Comparison of ENCODE assay signal across 22 mouse cellular contexts in the genomic region with DNA sequence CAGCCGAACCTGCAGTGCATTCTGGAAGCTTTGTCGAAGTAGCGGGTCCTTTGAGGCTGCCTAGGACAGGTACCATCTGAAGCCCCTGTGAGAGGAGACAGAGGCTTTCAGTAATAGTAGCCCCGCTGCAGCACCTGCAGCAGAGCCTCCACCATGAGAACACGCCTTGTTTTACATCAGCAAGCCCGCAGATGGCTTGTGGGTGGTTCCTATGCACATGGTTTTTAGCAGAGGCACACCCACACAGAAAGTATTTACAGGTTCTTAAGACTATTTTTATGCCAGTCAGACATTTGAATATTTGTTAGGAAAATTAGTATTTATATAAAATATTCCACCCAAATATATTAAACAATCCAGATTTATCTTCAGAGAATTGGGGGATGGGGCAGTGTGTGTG. TPM values are rescaled to one million over a fixed set of nuclear protein-coding genes. Genes with fewer than 3 reads are reported as not detected.
A peak's percentile ranks its signal among the peaks of the same experiment; 100 is the strongest.
DNase-seq lines count a peak whose midpoint lies in the region; ATAC-seq lines count a peak whose summit lies in the region.
"Had no signal": no experiment of that assay in that cellular context is flagged by ENCODE, and none has a peak within 500 bp of the region (broad histone marks: within the 10 kb centered on the region; RNA-seq: fewer than 3 reads in every experiment).

No protein-coding gene starts in this region.

- H3K4me2 ChIP-seq in hindbrain, embryonic 12.5 days (replicated peaks), result no peak overlapping the region
- H3K4me2 ChIP-seq in kidney, embryonic 16.5 days (replicated peaks; ENCODE audit: low read depth, low read length), result no peak overlapping the region
- H3K4me2 ChIP-seq: heart, embryonic 12.5 days; limb, embryonic 12.5 days; liver, embryonic 13.5 days; midbrain, embryonic 13.5 days had no signal

- no peak overlapping the region for H3K4me3 ChIP-seq in hindbrain, embryonic 12.5 days
- H3K4me3 ChIP-seq in kidney, embryonic 16.5 days (ENCODE audit: low read length), result no peak overlapping the region
- H3K4me3 ChIP-seq: heart, embryonic 12.5 days; limb, embryonic 12.5 days; liver, embryonic 13.5 days; midbrain, embryonic 13.5 days had no signal

- no peak overlapping the region for H3K9ac ChIP-seq in hindbrain, embryonic 12.5 days
- no peak overlapping the region for H3K9ac ChIP-seq in kidney, embryonic 16.5 days (replicated peaks; ENCODE audit: low read length)
- H3K9ac ChIP-seq: forebrain, postnatal 0 days; heart, embryonic 12.5 days; limb, embryonic 12.5 days; liver, embryonic 13.5 days; midbrain, embryonic 13.5 days had no signal

- no peaks in the 10 kb centered on the region for H3K9me3 ChIP-seq in hindbrain, embryonic 12.5 days (replicated peaks)
- no peaks in the 10 kb centered on the region for H3K9me3 ChIP-seq in kidney, embryonic 16.5 days (ENCODE audit: low read length)
- H3K9me3 ChIP-seq: heart, embryonic 12.5 days; limb, embryonic 12.5 days; liver, embryonic 13.5 days; midbrain, embryonic 13.5 days had no signal

- no peaks in the 10 kb centered on the region for H3K27me3 ChIP-seq in hindbrain, embryonic 12.5 days
- H3K27me3 ChIP-seq in kidney, embryonic 16.5 days (ENCODE audit: insufficient read depth, low read length), result no peaks in the 10 kb centered on the region
- H3K27me3 ChIP-seq: CH12.LX; heart, embryonic 12.5 days; limb, embryonic 12.5 days; liver, embryonic 13.5 days; midbrain, embryonic 13.5 days had no signal

- WGBS in hindbrain, embryonic 12.5 days, result 90% methylated on average over 6 of the region's 6 CpGs
- 89% methylated on average over 6 of the region's 6 CpGs for WGBS in kidney, embryonic 16.5 days

- DNase-seq in frontal cortex, adult 2 months (ENCODE audit: extremely low spot score in 1 of 2, low spot score in 1 of 2), result peak; percentile 80 to 85
- DNase-seq in frontal cortex, postnatal 10 days (ENCODE audit: low spot score in 2 of 2), result no peak
- DNase-seq in A20 (ENCODE audit: low read depth, low spot score), result peak; percentile 60
- DNase-seq in layer of hippocampus, adult 9-11 months, result peak; percentile 93
- DNase-seq in right cerebral cortex, adult 2 months (ENCODE audit: low spot score in 2 of 2), result peak; percentile 76 to 87
- no peak for DNase-seq in kidney, adult 8-10 months
- DNase-seq: adrenal gland, adult 8-10 months; cerebellum, adult 9-10 months; forebrain, postnatal 0 days; gastrocnemius, postnatal 36 days; heart, postnatal 36 days; kidney, adult 18-20 months; kidney, postnatal 36 days; liver, embryonic 13.5 days; thymus, adult 18-20 months had no signal

- H3K27ac ChIP-seq in hindbrain, embryonic 12.5 days, result no peak overlapping the region
- H3K27ac ChIP-seq in kidney, embryonic 16.5 days (ENCODE audit: low read length), result no peak overlapping the region
- H3K27ac ChIP-seq: limb, embryonic 12.5 days; liver, embryonic 13.5 days; midbrain, embryonic 13.5 days had no signal

- H3K4me1 ChIP-seq in hindbrain, embryonic 12.5 days, result no peaks in the 10 kb centered on the region; the same call in 1 of the 2 replicates
- H3K4me1 ChIP-seq in kidney, embryonic 16.5 days (ENCODE audit: insufficient read depth, low read length), result 0 out of 2 replicates have a peak, but pooled peaks cover 11% of the 10 kb centered on the region
- H3K4me1 ChIP-seq: liver, embryonic 13.5 days had no signal

- ATAC-seq in hindbrain, embryonic 12.5 days (ENCODE audit: low FRiP score), result no peak
- ATAC-seq in kidney, embryonic 16.5 days (ENCODE audit: low FRiP score, low TSS enrichment), result no peak
- ATAC-seq: forebrain, postnatal 0 days; hindbrain, embryonic 16.5 days; midbrain, embryonic 13.5 days had no signal

- no peaks in the 10 kb centered on the region for H3K36me3 ChIP-seq in hindbrain, embryonic 12.5 days
- no peaks in the 10 kb centered on the region for H3K36me3 ChIP-seq in kidney, embryonic 16.5 days (ENCODE audit: insufficient read depth, low read length)
- H3K36me3 ChIP-seq: heart, embryonic 12.5 days; limb, embryonic 12.5 days; liver, embryonic 13.5 days; midbrain, embryonic 13.5 days had no signal

RNA-seq across cellular contexts. Expression of a gene that starts 48.0 kb away (rescaled TPM):
- 41.9 and 42.8 TPM in 2 replicates for polyA plus RNA-seq in frontal cortex, adult 2 months (2012; rRNA removed)
- polyA plus RNA-seq in hindbrain, embryonic 12.5 days (2016; fragmentation: Nextera tagmentation; extraction: Ambion mirVana), result 8.0 and 8.1 TPM in 2 replicates
- polyA plus RNA-seq in kidney, embryonic 16.5 days (2015; fragmentation: Nextera tagmentation; extraction: Ambion mirVana), result 19.0 and 22.2 TPM in 2 replicates

Comparison
In these comparisons a context has a peak if more than half of its experiments do, and no peak if none do; other contexts are left out.
1. DNase-seq: peak in frontal cortex, adult 2 months (2 of 2), A20 (single experiment), layer of hippocampus, adult 9-11 months (single experiment) and right cerebral cortex, adult 2 months (2 of 2); none in frontal cortex, postnatal 10 days (0 of 2) and kidney, adult 8-10 months (0 of 2).